Comparison of ENCODE assay signal across 10 mouse cellular contexts in the genomic region with DNA sequence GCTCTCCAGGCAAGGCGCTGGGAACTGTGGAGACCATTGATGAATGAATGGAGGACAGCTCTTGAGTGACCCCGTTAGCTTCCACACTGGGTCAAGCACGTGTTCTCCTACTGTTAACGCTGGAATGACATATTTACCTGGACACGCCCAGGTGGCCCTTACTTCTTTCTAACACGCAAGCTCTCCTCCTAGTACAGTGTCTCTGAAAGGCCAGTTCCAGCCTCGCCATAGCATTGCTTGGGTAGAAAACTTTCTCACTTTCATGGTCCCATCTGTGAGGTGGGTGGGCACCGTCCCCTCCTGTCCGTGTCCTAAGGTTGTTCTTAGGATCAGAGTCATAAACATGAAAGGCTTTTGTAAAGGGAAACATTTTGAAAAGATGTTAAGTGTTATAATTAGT. TPM values are rescaled to one million over a fixed set of nuclear protein-coding genes. Genes with fewer than 3 reads are reported as not detected.
DNase-seq lines count a peak whose midpoint lies in the region; ATAC-seq and TF ChIP-seq lines count a peak whose summit lies in the region.
"Had no signal": no experiment of that assay in that cellular context is flagged by ENCODE, and none has a peak within 500 bp of the region (broad histone marks: within the 10 kb centered on the region; RNA-seq: fewer than 3 reads in every experiment).

No protein-coding gene starts in this region.

- H3K36me3 ChIP-seq in heart, embryonic 11.5 days (ENCODE audit: control insufficient read depth, insufficient read depth, low read length) = no peaks in the 10 kb centered on the region
- peaks cover 4% of the 10 kb centered on the region for H3K36me3 ChIP-seq in stomach, embryonic 14.5 days (ENCODE audit: control insufficient read depth, insufficient read depth, low read length)
- H3K36me3 ChIP-seq in stomach, postnatal 0 days (ENCODE audit: control insufficient read depth, insufficient read depth, low read length) = no peaks in the 10 kb centered on the region
- H3K36me3 ChIP-seq in limb, embryonic 14.5 days (ENCODE audit: control insufficient read depth, insufficient read depth, low read length) = peaks cover 35% of the 10 kb centered on the region
- H3K36me3 ChIP-seq: liver, embryonic 12.5 days had no signal

- H3K9me3 ChIP-seq in heart, embryonic 11.5 days (replicated peaks; ENCODE audit: control insufficient read depth, low read length) = no peaks in the 10 kb centered on the region
- no peaks in the 10 kb centered on the region for H3K9me3 ChIP-seq in stomach, embryonic 14.5 days (ENCODE audit: control insufficient read depth, low read depth, low read length)
- no peaks in the 10 kb centered on the region for H3K9me3 ChIP-seq in stomach, postnatal 0 days (ENCODE audit: control insufficient read depth, low read length)
- no peaks in the 10 kb centered on the region for H3K9me3 ChIP-seq in limb, embryonic 14.5 days (ENCODE audit: control insufficient read depth, low read length)
- H3K9me3 ChIP-seq: liver, embryonic 12.5 days had no signal

- DNase-seq in heart, adult 9 months (ENCODE audit: low spot score in 2 of 2) = no peak
- DNase-seq in stomach, postnatal 0 days (ENCODE audit: low spot score) = no peak
- no peak for DNase-seq in limb, embryonic 14.5 days (ENCODE audit: low spot score)
- no peak for DNase-seq in liver
- DNase-seq in thymus, adult 18-20 months = no peak
- DNase-seq in left cerebral cortex, postnatal 10 days (ENCODE audit: extremely low spot score in 1 of 2, low spot score in 2 of 2) = no peak

- H3K27me3 ChIP-seq in heart, embryonic 11.5 days (ENCODE audit: control insufficient read depth, insufficient read depth, low read length) = peaks cover 6% of the 10 kb centered on the region; the same call in 1 of the 2 replicates
- no peaks in the 10 kb centered on the region for H3K27me3 ChIP-seq in stomach, embryonic 14.5 days (ENCODE audit: control insufficient read depth, insufficient read depth, low read length)
- H3K27me3 ChIP-seq in stomach, postnatal 0 days (ENCODE audit: control insufficient read depth, insufficient read depth, low read length) = no peaks in the 10 kb centered on the region
- no peaks in the 10 kb centered on the region for H3K27me3 ChIP-seq in limb, embryonic 14.5 days (ENCODE audit: control insufficient read depth, insufficient read depth, low read length)

- TF ChIP-seq EP300 in stomach, postnatal 0 days (optimal IDR thresholded peaks at IDR 0.05) = no peak

- TF ChIP-seq POLR2A in limb, embryonic 14.5 days (IDR thresholded peaks at IDR 0.05; ENCODE audit: borderline replicate concordance, extremely low read depth, insufficient read depth, insufficient read length) = no peak

- WGBS in heart, embryonic 11.5 days (ENCODE audit: insufficient replicate concordance) = 82% methylated on average over 9 of the region's 9 CpGs
- WGBS in stomach, embryonic 14.5 days = 59% methylated on average over 9 of the region's 9 CpGs
- 64% methylated on average over 9 of the region's 9 CpGs for WGBS in stomach, postnatal 0 days
- WGBS in limb, embryonic 14.5 days = 33% methylated on average over 9 of the region's 9 CpGs

- ATAC-seq in heart, embryonic 11.5 days (replicated peaks; ENCODE audit: insufficient number of reproducible peaks, low FRiP score, low TSS enrichment) = no peak
- no peak for ATAC-seq in stomach, embryonic 14.5 days (ENCODE audit: insufficient number of reproducible peaks, insufficient read depth, low FRiP score, low read depth)
- no peak for ATAC-seq in stomach, postnatal 0 days (ENCODE audit: low FRiP score, low TSS enrichment)
- ATAC-seq in limb, embryonic 14.5 days (ENCODE audit: low FRiP score, low read depth) = no peak
- ATAC-seq: liver, embryonic 12.5 days had no signal

- H3K4me3 ChIP-seq in heart, embryonic 11.5 days (ENCODE audit: low read depth, low read length) = no peak overlapping the region
- H3K4me3 ChIP-seq in stomach, embryonic 14.5 days (ENCODE audit: low read depth, low read length) = no peak overlapping the region
- no peak overlapping the region for H3K4me3 ChIP-seq in stomach, postnatal 0 days (ENCODE audit: low read depth, low read length)
- H3K4me3 ChIP-seq in limb, embryonic 14.5 days (replicated peaks; ENCODE audit: low read length) = peak overlapping the region; percentile 85
- H3K4me3 ChIP-seq: liver, embryonic 12.5 days; myocyte had no signal

- H3K9ac ChIP-seq in heart, embryonic 11.5 days (ENCODE audit: low read depth, low read length) = no peak overlapping the region
- no peak overlapping the region for H3K9ac ChIP-seq in stomach, embryonic 14.5 days (replicated peaks; ENCODE audit: low read depth, low read length)
- H3K9ac ChIP-seq in stomach, postnatal 0 days (ENCODE audit: low read length) = no peak overlapping the region
- H3K9ac ChIP-seq in limb, embryonic 14.5 days (ENCODE audit: low read depth, low read length, severe bottlenecking) = no peak overlapping the region
- H3K9ac ChIP-seq: liver, embryonic 12.5 days had no signal

- H3K4me2 ChIP-seq in heart, embryonic 11.5 days = peak overlapping the region; percentile 54; the same call in 1 of the 2 replicates
- peak overlapping the region; percentile 87; the same call in 1 of the 2 replicates for H3K4me2 ChIP-seq in stomach, embryonic 14.5 days (replicated peaks; ENCODE audit: low read depth, low read length)
- no peak overlapping the region for H3K4me2 ChIP-seq in stomach, postnatal 0 days (replicated peaks; ENCODE audit: low read depth)
- peak overlapping the region; percentile 82 for H3K4me2 ChIP-seq in limb, embryonic 14.5 days (replicated peaks; ENCODE audit: low read depth, low read length, severe bottlenecking)
- H3K4me2 ChIP-seq: liver, embryonic 12.5 days had no signal

- H3K4me1 ChIP-seq in heart, embryonic 11.5 days (ENCODE audit: control insufficient read depth, insufficient read depth, low read length) = peaks cover 63% of the 10 kb centered on the region
- H3K4me1 ChIP-seq in stomach, embryonic 14.5 days (ENCODE audit: control insufficient read depth, insufficient read depth, low read length) = peaks cover 35% of the 10 kb centered on the region
- no peaks in the 10 kb centered on the region; the same call in 1 of the 2 replicates for H3K4me1 ChIP-seq in stomach, postnatal 0 days (replicated peaks; ENCODE audit: control insufficient read depth, insufficient read depth)
- H3K4me1 ChIP-seq in limb, embryonic 14.5 days (ENCODE audit: control insufficient read depth, insufficient read depth, low read length) = peaks cover 65% of the 10 kb centered on the region

- no peak overlapping the region for H3K27ac ChIP-seq in heart, embryonic 11.5 days (ENCODE audit: low read depth, low read length)
- H3K27ac ChIP-seq in stomach, embryonic 14.5 days (ENCODE audit: low read length) = no peak overlapping the region
- no peak overlapping the region for H3K27ac ChIP-seq in stomach, postnatal 0 days (replicated peaks)
- no peak overlapping the region for H3K27ac ChIP-seq in limb, embryonic 14.5 days (replicated peaks; ENCODE audit: low read depth, low read length)
- H3K27ac ChIP-seq: liver, embryonic 12.5 days had no signal

- intact Hi-C loops in left cerebral cortex, postnatal 10 days (cut with DNase I) = loop anchor here (2.0 to 5.0 kb wide), 3 partner anchors 106 to 266 kb away; no protein-coding TSS in a partner anchor

- TF ChIP-seq CTCF in stomach, postnatal 0 days (IDR thresholded peaks at IDR 0.05; ENCODE audit: low read depth) = no peak

RNA-seq across cellular contexts. Expression of gene Axin2, which starts 5.7 kb away (rescaled TPM):
- 2.9 and 3.0 TPM in 2 replicates for polyA plus RNA-seq in heart, embryonic 11.5 days (2014; fragmentation: Nextera tagmentation; extraction: Ambion mirVana)
- 3.9 and 7.0 TPM in 2 replicates for polyA plus RNA-seq in stomach, embryonic 14.5 days (2014; fragmentation: Nextera tagmentation; extraction: Ambion mirVana)
- polyA plus RNA-seq in stomach, postnatal 0 days (2015; fragmentation: Nextera tagmentation; extraction: Ambion mirVana) = 2.6 and 2.7 TPM in 2 replicates
- 50.9 and 58.2 TPM in 2 replicates for polyA plus RNA-seq in limb, embryonic 14.5 days (2012; rRNA removed)
- 22.6 and 22.7 TPM in 2 replicates for polyA plus RNA-seq in limb, embryonic 14.5 days (2014; fragmentation: Nextera tagmentation; extraction: Ambion mirVana)
- total RNA-seq in left cerebral cortex, postnatal 10 days (2021) = 10 to 100 TPM; 30.6 to 31.6 TPM
